Mouse (Mus musculus) spleen, postnatal 4 days (tissue): ENCODE results near the gene S100a4.

Experiments
- DNase-seq, 2 experiments: peaks; one replicate each; pipeline ENCODE4 v3.0.0; 2022; ENCODE audit warnings: low spot score in 2 of 2

S100a4 gene

DNA sequence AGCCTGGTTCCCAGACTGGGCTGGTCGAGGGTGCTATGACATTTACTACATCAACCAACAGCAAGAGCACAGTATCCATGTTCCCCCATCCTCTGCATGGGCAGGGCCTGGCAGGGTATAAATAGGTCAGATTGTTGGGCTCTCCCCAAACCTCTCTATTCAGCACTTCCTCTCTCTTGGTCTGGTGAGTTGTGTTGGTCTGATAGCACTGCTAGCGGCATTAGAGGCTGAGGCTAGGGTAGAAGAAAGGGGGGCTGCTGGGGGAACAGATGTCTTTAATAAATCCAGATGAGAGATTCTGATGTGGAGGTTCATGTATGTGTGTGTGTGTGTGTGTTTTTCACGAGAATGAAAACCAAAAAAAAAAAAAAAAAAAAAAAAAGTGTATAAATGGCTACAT is at the start of gene S100a4:
Gene S100a4, plus strand, starts transcription at position 149 of the 400 bp plus-strand sequence.
- DNase-seq: no peak

DNA sequence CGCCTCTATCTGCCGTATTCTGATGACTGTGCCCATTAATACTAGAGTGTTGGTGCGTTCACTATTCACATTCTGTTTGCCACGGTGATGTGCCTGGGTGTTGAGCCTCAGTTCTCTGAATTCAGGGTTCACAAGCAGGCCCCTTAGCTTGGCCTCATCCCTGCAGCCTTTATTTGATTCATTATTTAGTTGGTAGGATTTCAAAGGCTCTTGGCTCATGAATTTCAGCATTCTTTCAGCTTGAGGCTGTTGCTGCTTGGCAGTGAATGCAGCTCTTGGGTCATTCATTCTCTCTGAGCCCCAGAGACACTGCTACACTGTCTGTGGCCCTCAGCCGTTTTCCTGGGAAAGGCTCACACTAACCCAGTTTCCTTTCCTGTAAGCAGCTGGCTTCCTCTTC is 47.6 kb upstream of the S100a4 start:
- DNase-seq: no peak

DNA sequence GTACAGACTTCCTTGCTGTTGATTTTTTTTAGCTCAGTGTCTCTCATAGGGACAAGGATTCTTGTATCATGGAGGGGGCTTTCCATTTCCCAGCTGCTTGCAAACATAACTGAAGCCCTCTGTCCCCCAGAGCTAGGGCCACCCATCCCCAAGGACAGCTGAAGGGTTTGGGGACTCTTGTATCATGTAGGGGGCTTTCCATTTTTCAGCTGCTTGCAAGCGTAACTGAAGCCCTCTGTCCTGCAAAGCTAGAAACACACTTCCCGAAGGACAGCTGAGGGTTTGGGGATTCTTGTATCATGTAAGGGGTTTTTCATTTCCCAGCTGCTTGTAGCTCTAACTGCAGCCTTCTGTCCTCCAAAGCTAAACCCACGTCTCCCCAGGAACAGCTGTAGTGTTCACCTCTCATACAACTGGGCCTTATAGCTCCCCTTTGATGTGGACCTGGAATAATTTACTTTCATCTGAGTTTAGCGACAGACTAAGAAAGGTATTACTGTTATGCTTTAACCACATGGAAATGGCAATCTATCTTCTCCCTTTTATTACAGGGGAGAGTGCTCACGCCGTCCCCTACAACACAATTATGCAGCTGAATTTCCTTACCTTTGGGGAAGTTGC is 43.5 kb upstream of the S100a4 start, which contains the start of gene S100a3:
Gene S100a3, plus strand, starts transcription at position 571 of the 621 bp plus-strand sequence.
- DNase-seq: no peak

DNA sequence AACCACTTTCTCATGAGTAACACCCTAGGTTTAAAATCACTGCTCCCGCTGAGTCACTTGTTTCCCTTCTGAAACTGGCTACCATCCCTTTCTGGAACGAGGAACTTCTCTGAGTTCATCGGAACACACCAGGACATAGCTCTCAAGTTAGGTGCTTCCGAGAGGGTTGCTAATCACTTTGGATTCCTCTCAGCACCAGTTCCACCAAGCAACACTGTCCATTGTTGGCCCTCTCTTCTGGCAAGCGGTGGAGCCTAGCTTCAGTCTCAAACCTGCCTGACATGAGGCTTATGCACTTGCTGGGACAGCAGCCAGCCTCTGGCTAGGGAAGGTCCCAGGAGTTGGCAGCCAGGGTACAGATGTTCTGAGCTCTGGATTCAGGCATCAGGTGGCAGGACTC is 28.9 kb upstream of the S100a4 start:
- no peak for DNase-seq

DNA sequence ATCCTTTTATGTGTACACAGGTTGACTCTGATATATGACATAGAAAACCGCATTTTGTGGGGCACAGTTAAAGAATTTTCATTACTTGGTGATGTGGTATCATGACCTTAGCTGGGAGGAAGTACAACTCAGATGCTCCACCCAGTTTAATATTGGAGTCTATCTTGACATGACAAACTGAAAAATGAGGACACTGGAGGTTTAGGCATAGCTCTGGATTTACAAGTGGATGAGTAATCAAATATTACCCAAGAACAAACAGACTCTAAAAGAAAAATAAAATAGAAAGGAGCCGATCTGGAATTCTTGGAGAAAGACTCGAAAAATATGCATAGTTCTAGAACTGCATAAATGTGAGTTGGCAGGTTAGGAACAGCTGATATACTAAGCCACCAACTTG is 28.3 kb upstream of the S100a4 start:
- DNase-seq: no peak

DNA sequence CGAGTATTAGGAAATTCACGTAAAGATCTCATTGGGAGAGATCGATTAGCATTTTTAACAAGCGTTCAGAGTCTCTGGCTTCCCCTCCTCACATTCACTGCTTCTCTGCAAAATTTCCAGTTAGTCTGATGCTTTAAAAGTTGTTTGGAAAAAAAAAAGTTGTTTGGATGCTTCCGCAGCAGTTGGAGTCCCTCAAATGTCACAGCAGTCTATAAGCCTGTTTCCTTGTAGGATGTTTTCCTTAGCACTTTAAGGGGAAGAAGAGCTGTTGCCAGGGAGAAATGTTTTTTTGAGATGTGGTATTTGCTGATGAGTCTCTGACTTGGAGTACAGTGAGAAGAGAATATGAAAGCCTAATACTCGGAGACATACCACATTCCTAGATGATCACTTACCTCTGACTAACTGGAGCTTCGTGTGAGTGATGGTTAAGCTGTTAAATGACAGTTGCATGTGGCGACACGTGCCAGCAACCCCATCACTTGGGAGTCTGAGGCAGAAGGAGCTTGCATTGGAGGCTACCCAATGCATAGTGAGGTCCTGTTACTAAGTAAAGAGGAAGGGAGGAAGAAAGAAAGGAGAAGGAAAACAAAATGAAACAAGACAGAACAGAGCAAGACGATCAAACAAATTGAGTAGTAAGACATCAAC is 27.1 kb upstream of the S100a4 start:
- no peak for DNase-seq

DNA sequence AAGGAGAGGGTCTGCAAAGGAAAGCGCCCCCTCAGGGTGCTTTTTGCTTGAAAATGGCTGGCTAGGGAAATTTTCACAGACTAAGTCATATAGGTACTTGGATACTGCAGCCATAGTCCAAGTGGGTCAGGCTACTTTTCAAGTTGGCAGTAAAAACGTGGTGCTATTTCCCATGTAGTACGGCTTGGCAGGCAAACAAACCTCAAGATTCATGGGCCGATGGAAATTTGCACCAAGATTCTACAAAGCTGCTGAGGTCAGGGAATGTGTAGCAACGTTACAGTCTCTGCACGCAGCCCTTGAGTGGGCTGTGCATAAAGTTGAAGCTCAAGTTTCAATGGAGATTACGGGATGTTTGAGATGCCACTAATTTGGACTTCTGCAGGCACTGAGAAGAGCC is 24.1 kb upstream of the S100a4 start:
- DNase-seq: no peak

DNA sequence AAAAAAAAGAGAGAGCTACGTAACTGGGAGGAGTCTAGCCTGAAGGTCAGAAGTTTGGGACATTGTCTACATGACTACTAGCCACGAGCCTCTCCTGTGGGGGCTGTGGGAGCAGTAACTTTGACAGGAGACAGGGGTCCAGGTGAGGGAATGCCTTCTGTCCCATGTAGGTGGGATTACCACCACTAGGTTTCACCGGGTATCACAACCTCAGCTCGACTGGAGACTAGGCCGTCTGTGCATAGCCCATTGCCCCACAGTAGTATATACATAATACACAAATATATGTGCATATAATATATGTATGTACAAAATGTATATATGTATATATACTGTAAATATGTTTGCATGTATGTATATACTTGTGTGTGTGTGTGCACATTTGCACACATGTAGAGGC is 22.4 kb upstream of the S100a4 start:
- no peak for DNase-seq

DNA sequence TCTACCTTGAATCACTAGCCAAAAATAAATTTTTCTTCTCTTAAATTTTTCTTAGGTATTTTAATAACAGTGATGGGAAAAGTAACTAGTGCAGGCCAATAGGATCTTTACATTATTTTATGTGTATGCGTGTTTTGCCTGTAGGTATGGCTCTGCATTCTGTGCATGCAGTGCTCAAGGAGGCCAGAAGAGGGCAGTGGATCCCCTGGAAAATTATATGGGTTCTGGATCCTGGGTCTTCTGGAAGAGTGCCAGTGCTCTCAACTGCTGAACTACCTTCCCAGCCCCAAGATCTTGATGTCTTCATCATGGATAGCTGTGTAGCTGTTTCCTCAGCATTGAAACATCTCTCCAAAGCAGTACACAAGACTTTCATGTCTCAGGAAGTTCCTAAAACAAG is 21.4 kb upstream of the S100a4 start:
- no peak for DNase-seq

DNA sequence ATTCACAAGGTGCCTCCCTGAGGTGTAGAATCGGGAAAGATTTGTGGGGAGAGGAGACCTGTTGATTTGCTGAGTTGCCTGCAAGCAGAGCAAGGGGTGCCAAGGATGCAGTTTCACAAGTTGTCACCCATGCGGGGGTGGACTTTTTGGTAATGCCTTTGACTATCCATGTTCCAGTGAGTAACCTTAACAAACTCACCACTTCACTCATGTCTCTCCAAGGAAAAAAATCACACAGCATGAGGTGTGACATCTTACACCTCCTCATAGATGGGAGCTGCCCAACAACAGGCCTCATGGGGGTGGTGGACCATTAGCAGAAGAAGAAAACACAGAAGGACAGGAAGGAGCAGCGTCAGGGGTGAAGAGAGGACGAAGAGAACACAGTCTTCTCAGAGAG is 21.0 kb upstream of the S100a4 start:
- no peak for DNase-seq

DNA sequence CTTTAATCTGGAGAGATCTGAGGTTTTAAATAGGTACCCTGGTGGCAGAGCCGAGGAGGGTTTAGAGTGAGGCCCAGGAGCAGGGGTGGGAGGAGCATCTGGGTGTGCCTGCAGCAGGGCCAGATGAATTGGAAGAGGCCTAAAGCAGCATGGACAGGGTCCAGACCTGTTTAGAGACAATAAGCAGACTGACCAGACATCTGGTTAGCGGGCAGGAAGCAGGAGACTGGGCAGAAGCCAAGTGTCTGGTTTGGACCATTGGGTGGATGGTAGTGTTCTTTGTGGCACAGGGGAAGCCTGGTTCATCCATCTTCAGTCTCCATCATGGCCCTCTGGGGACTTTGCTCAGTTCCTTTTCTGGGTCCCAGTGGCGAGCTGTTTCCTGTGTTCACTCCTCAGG is 19.7 kb upstream of the S100a4 start:
- DNase-seq: no peak

DNA sequence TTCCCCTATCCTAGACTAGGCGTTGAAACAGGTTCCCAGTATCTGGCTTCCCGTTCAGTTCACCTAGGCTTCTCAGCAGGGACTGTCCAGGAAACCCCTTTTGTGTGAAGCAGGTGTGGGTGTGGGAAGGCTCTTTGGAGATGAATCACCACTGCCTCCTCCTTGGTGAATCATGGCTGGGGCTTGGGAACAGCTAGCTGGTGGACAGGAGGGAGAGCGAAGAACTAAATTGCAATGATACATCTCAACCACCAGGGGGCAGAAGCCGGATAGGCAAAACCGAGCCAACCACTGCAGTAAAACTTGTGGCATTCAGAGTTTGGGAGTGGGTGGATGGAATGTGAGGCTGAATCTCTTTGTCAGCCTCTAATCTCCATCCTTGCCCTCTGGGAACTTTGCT is 18.0 kb upstream of the S100a4 start:
- DNase-seq: peak; percentile 40 to 74

DNA sequence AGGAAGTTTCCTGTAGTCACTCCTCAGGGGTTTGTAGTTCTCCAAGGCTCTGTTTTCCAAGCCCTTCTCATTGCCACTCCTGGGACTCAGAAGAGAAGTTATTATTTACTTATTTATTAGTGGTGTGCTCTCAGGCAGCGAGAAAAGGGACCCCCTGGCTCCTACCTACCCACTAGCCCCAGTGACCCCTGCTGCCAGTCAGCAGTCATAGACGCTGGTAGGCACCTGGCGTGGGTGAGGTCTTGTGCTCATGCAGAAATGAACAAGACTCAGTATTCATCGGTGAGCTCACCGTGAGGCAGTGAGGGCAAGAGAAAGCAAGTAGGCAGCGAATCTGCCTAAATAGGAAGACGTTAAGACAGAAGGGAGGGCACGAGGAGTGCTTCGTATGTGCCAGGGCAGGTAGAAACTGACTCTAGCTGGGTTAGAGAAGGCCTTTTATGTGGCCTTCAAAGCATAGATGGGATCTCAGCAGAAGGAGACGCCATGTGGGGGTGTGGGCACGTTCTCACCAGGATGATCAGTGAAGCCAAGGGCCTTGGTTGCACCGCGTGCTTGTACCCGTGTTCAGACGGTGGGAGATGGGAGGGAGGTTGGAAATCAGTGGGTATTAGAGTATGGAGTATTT is 17.4 kb upstream of the S100a4 start:
- no peak for DNase-seq

DNA sequence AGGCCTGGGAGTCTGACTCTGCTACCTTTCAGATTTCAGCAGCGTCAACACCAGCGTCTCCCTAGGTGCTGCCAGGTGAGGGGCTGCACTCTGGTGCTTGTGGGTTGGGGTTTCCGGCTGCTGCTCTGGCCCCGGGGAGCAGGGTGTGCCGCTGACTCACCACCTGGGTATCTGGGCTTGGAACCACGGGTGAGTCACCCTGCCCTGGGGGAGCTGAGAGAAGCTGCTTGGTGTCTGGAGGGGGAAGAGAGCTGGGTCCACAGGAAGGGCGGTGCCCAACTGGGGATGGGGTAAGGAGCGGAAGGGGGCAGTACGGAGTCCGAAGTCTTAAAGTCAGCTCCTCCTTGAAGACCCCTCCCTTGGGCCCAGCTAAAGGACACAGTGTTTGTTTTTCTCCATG is 16.7 kb upstream of the S100a4 start:
- peak; percentile 77 to 85 for DNase-seq

DNA sequence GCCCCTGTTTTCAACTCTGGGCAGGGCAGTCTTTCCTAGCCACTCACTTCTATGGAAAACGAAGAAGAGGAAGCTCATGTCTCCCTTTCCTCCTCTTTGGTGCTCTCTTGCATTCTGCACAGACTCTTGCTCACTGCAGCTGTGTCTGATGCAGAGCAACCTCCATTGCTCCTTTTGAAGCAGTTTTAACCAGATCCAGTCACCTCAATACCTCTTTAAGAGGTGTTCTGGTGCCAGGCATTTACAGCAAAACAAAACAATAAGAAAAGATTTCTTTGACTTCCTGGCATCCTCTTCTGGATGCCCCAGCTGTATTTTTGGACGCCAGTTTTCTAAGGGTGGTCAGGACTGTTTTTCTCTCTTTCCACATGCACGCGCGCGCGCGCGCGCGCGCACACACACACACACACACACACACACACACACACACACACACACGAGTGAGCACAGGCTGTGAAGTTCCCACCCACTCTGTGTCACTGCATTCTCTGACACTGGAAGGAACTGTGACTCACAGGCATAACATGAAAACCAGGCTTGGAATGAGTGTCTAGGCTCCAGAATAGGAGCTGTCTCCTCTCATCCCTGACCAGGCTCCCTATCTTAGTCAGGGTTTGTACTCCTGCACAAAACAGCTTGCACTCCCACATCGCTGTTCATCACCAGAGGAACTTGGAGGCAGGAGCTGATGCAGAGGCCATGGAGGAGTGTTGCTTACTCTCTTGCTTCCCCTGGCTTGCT is 16.0 kb upstream of the S100a4 start:
- no peak for DNase-seq

DNA sequence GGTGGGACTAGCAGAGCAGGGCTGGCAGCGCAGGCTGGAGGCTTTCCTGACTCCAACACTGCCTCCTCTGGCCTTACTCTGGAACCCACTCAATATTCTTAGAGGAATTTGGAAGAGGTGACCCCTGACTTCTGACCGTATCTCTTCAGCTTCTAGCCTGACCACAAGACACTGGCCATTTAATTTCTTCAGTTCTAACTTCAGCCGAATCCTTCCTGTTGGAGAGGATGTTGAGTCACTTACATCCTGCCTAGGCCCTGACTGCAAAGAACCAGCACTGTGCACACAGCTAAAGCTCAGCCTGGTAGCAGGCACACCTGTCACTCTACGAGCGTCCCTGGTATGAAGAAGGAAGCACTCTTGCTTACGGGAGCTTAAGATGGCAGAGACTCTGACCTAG is 14.2 kb upstream of the S100a4 start:
- no peak for DNase-seq

DNA sequence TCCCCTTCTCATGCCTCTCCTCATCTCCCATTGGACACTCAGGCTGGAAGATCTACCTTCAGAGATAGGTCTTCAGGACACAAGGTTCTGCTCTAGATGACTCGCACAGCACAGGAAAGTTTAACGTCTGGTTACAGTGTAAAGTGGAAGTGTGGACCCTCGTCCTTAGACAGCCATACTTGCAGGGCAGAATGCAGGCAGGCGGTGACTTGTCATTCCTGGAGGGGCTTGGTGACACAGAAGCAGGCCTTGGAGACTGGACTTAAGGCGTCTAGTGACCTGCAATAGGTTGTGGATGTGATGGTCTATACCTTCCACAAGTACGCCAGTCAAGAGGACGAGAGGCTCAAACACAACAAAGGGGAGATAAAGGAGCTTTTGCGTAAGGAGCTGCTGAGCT is 13.6 kb upstream of the S100a4 start, which contains the start of gene S100a2:
Gene S100a2, plus strand, starts transcription at position 301 of the 400 bp plus-strand sequence.
- DNase-seq: no peak

DNA sequence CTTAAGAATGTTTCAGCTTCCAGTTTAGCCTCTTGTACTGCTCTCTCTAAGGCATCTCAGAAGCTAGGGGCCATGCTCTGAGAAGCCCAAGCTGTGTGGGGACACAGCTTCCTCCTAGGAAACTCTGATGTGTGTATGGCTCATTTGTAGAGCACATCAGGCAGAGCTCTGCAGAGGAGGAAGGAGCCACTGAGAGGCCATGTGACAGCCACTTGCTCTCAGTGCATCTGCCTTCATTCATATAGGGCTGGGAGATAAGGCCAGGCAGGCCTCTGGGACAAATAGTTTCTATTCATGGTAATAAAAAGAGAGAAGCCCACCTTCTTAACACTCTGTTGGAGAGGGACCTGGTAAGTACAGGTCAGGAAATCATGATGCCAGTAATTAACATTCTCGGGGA is 9.1 kb upstream of the S100a4 start:
- DNase-seq: no peak

DNA sequence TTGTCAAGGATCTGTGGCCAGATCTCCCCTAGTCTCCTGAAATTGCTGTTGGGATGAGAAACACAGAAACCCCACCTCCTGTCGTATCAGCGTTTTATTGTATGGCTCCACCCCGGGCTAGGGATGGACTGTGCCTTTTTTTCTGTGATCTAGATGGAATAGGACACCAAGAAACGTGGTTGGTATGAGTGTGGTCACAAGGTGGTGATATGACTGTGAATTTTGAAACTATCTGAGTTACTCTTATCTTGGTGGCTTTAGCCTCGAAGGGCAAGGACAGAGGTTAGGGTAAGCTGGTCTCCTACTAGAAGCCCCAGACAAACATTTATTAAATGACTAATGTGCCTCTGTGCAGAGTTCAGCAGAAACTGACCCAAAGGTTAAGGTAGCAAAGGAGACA is 8.0 kb upstream of the S100a4 start:
- DNase-seq: no peak

DNA sequence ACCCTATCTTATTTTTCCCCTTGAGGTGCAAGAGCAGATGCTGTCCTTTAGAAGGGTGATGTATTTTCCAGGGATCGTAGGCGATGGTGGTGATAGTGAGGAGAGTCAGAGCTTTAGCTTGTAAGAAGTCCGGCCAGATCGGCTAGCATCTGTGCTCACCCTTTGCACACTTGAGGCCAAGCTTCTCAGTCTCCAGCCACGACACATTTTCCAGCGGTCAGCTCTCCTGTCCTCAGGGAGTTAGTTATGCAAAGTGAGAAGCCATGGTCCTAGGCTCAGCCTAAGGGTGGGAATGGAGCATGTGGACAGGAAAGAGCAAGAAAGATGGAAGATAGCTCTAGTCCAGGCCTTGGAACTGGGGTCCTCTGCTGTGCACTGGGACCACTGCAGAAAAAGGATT is 6.8 kb upstream of the S100a4 start:
- DNase-seq: no peak

DNA sequence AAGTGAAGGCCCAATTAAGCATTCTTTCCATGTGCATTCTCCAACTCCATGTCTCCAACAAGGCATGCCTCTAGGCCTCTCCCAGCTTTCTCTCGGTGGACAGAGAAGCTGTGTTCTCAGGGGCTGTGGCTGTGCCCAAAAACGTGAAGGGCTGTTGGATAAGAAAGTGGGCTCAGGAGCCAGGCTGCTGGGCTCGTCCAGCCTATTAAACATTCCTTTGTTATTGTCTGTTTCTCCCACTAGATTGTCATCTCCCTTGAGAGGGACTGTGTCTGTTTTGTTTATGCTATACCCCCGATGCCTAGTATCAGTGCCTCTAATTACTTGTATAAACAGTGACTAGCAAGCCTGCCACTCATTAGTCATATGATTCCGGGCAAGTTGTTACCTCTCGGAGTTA is 5.8 kb upstream of the S100a4 start:
- DNase-seq: no peak

DNA sequence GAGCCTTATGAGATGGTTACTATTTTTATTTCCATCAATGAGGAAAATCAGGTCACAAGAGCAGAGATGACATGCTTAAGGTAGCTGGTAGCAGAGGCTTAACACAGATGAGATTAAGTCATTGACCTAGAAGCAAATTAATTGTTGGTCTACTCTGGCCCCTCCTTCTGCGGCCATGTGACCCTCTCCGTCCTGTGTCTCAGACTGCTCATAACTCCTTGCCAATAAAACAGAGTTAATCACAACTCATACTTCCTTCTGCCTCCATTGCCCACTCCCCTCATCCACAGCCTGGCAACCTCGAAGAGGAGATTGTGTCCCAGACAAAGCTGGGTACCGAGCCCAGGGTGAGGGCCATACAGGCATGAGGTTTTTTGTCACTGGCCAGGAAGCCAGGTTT is 5.4 kb upstream of the S100a4 start:
- DNase-seq: peak in 1 of 2 experiments; percentile 54

DNA sequence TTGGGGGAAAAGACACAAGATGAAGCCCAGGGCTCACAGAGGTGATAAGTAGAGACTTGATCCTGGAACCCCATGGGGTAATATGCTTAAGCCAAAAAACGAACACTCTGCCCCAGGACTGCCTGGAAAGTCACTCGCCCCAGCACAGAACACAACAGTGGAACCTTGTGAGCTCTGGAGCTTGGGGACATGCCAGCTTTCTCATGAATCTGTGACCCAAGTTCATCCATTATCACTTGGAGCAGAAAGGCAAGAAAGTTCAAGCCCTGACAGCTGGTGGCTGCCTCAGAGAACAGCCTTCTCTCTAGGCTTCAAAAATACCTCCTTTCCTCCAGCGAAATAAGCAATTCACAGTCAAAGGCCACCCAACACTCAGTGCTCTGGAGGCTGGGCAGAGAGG is 4.2 kb upstream of the S100a4 start:
- no peak for DNase-seq
